ENCODE assay signal across 16 mouse cellular contexts in the genomic region with DNA sequence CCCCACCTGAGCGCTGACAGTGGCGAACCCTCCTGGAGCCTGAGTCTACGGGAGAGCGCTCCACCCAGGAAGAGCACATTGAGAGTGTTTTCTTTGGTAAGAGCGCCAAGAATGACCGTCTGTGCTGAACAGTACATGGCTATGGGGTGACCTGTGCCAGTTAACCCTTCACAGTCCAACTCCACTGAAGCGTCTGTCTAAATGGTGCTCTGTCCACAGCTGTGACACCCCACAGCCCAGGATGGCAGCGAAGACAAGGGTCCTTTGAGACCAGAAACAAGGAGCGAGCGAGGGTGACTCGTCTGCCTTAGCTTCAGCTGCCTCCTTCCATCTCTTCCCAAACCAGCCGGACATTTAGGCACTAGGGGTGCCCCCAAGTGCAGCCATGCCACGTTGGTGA. TPM values are rescaled to one million over a fixed set of nuclear protein-coding genes. Genes with fewer than 3 reads are reported as not detected.
DNase-seq lines count a peak whose midpoint lies in the region; ATAC-seq and TF ChIP-seq lines count a peak whose summit lies in the region.
"Had no signal": no experiment of that assay in that cellular context is flagged by ENCODE, and none has a peak within 500 bp of the region (broad histone marks: within the 10 kb centered on the region; RNA-seq: fewer than 3 reads in every experiment).

No protein-coding gene starts in this region.

- intact Hi-C loops in heart, adult 2 months (cut with DNase I): no loop called here

- no peaks in the 10 kb centered on the region for H3K36me3 ChIP-seq in heart, adult 2 months (ENCODE audit: control insufficient read depth, insufficient read depth, low read length)
- 0 out of 2 replicates have a peak, but pooled peaks cover 2% of the 10 kb centered on the region for H3K36me3 ChIP-seq in liver, embryonic 12.5 days
- no peaks in the 10 kb centered on the region for H3K36me3 ChIP-seq in myocyte (ENCODE audit: control insufficient read depth, insufficient read depth)
- H3K36me3 ChIP-seq: liver, embryonic 15.5 days had no signal

- H3K27ac ChIP-seq in heart, adult 2 months: no peak overlapping the region
- H3K27ac ChIP-seq in liver, embryonic 12.5 days: no peak overlapping the region
- H3K27ac ChIP-seq in cortical plate, adult 2 months (ENCODE audit: insufficient read depth, low read length): peak overlapping the region; percentile 63; the same call in 1 of the 2 replicates
- H3K27ac ChIP-seq: liver, embryonic 15.5 days had no signal

- H3K4me3 ChIP-seq in heart, adult 2 months: no peak overlapping the region
- no peak overlapping the region for H3K4me3 ChIP-seq in liver, embryonic 12.5 days
- H3K4me3 ChIP-seq in cortical plate, adult 2 months (ENCODE audit: insufficient read depth, low read length): no peak overlapping the region; the same call in 1 of the 2 replicates
- H3K4me3 ChIP-seq in myocyte: no peak overlapping the region

- H3K9ac ChIP-seq in heart, adult 2 months (ENCODE audit: low read depth, low read length): no peak overlapping the region
- no peak overlapping the region for H3K9ac ChIP-seq in liver, embryonic 12.5 days
- H3K9ac ChIP-seq: liver, embryonic 15.5 days had no signal

- no peak for TF ChIP-seq EP300 in heart, adult 2 months (IDR thresholded peaks at IDR 0.05; ENCODE audit: insufficient read depth, low read depth, low read length)

- WGBS in heart, adult 2 months: 82% methylated on average over 13 of the region's 13 CpGs
- 86% methylated on average over 13 of the region's 13 CpGs for WGBS in liver, embryonic 12.5 days (ENCODE audit: insufficient replicate concordance)

- no peak for ATAC-seq in liver, embryonic 12.5 days
- ATAC-seq: activated CD4-positive, CD25-positive, alpha-beta regulatory T cell, adult 4 months; forebrain, embryonic 14.5 days; midbrain, embryonic 16.5 days had no signal

- no peaks in the 10 kb centered on the region for H3K9me3 ChIP-seq in liver, embryonic 12.5 days (replicated peaks)
- H3K9me3 ChIP-seq: liver, embryonic 15.5 days had no signal

- peak; percentile 85 for DNase-seq in heart, adult 11 months
- DNase-seq in heart, adult 2 months: no peak
- DNase-seq in liver: no peak
- DNase-seq in adrenal gland, postnatal 36 days: no peak
- no peak for DNase-seq in lung, postnatal 25 days (ENCODE audit: low spot score)
- DNase-seq: cerebellum, adult 11 months; kidney, adult 9 months; lung, postnatal 10 days; right cerebral cortex, adult 18-20 months had no signal

- no peaks in the 10 kb centered on the region for H3K27me3 ChIP-seq in heart, adult 2 months (ENCODE audit: control insufficient read depth, insufficient read depth, low read length)
- H3K27me3 ChIP-seq in liver, embryonic 12.5 days (replicated peaks): peaks cover 18% of the 10 kb centered on the region; the same call in 1 of the 2 replicates
- peaks cover 5% of the 10 kb centered on the region for H3K27me3 ChIP-seq in myocyte (ENCODE audit: control insufficient read depth, insufficient read depth, insufficient read length)

- TF ChIP-seq POLR2A in heart, adult 2 months (IDR thresholded peaks at IDR 0.05; ENCODE audit: insufficient read depth, low read depth, low read length): no peak
- no peak for TF ChIP-seq POLR2A in cortical plate, adult 2 months (IDR thresholded peaks at IDR 0.05; ENCODE audit: extremely low read depth, insufficient read depth, low read length)
- no peak for TF ChIP-seq POLR2A in myocyte (IDR thresholded peaks at IDR 0.05; ENCODE audit: insufficient read length, low read depth)

- H3K79me2 ChIP-seq in heart, adult 2 months (replicated peaks; ENCODE audit: control insufficient read depth, insufficient read depth, low read length): no peaks in the 10 kb centered on the region
- no peaks in the 10 kb centered on the region for H3K79me2 ChIP-seq in myocyte (ENCODE audit: control insufficient read depth, insufficient read depth)

- TF ChIP-seq CTCF in heart, adult 2 months (IDR thresholded peaks at IDR 0.05): no peak
- TF ChIP-seq CTCF in cortical plate, adult 2 months (IDR thresholded peaks at IDR 0.05; ENCODE audit: extremely low read depth, insufficient read depth, low read length): no peak

- no peak overlapping the region for H3ac ChIP-seq in myocyte (ENCODE audit: control insufficient read depth, insufficient read length)

- H3K4me2 ChIP-seq in liver, embryonic 12.5 days: peak overlapping the region; percentile 99; the same call in 1 of the 2 replicates
- H3K4me2 ChIP-seq in myocyte (ENCODE audit: low read depth): peak overlapping the region; percentile 92

- H3K4me1 ChIP-seq in heart, adult 2 months (ENCODE audit: control insufficient read depth, insufficient read depth, low read length): peaks cover 6% of the 10 kb centered on the region
- peaks cover 50% of the 10 kb centered on the region for H3K4me1 ChIP-seq in liver, embryonic 12.5 days
- peaks cover 7% of the 10 kb centered on the region for H3K4me1 ChIP-seq in cortical plate, adult 2 months (ENCODE audit: control insufficient read depth, insufficient read depth, low read length)

TF ChIP-seq in myocyte, 11 proteins besides CTCF, POLR2A, EP300 and RAD21:
- TF ChIP-seq E2F4 (IDR thresholded peaks at IDR 0.05; ENCODE audit: insufficient read depth) (no peak), MYOD1 (IDR thresholded peaks at IDR 0.05; ENCODE audit: control insufficient read depth in 1 of 3, insufficient read length in 2 of 3, low read depth in 2 of 3) (peak in 1 of 3 experiments; percentile 21)

RNA-seq across cellular contexts. Expression of gene Gltp, which starts 2.1 kb away (rescaled TPM):
- total RNA-seq in heart, adult 2 months (2021): 10 to 100 TPM; 14.2 to 17.0 TPM
- 36.3 and 37.8 TPM in 2 replicates for polyA plus RNA-seq in heart, adult 2 months (2012; rRNA removed)
- polyA plus RNA-seq in liver, embryonic 12.5 days (2016; fragmentation: Nextera tagmentation; extraction: Ambion mirVana): 41.9 and 44.0 TPM in 2 replicates
- 58.0 and 69.6 TPM in 2 replicates for polyA plus RNA-seq in cortical plate, adult 2 months (2012; rRNA removed)
- polyA plus RNA-seq in myocyte (2012; fragmentation: generic; extraction: Trizol): 45.2 TPM
- total RNA-seq in adrenal gland, postnatal 36 days (2021): 10 to 100 TPM; 50.8 to 60.5 TPM

RNA-seq across cellular contexts. Expression of gene Tchp, which starts 18.9 kb away (rescaled TPM):
- 1 to 10 TPM; 3.4 to 4.0 TPM for total RNA-seq in heart, adult 2 months (2021)
- 6.1 and 8.5 TPM in 2 replicates for polyA plus RNA-seq in heart, adult 2 months (2012; rRNA removed)
- polyA plus RNA-seq in liver, embryonic 12.5 days (2016; fragmentation: Nextera tagmentation; extraction: Ambion mirVana): 6.2 and 7.5 TPM in 2 replicates
- 14.8 and 15.6 TPM in 2 replicates for polyA plus RNA-seq in cortical plate, adult 2 months (2012; rRNA removed)
- polyA plus RNA-seq in myocyte (2012; fragmentation: generic; extraction: Trizol): 9.3 TPM
- 1 to 10 TPM; 7.6 to 8.9 TPM for total RNA-seq in adrenal gland, postnatal 36 days (2021)

RNA-seq across cellular contexts. Expression of gene Trpv4, which starts 30.5 kb away (rescaled TPM):
- total RNA-seq in heart, adult 2 months (2021): 1 to 10 TPM; 3.6 to 5.1 TPM
- polyA plus RNA-seq in heart, adult 2 months (2012; rRNA removed): 4.6 and 7.5 TPM in 2 replicates
- polyA plus RNA-seq in liver, embryonic 12.5 days (2016; fragmentation: Nextera tagmentation; extraction: Ambion mirVana): 0.19 and 0.29 TPM in 2 replicates
- polyA plus RNA-seq in cortical plate, adult 2 months (2012; rRNA removed): 1.7 and 2.1 TPM in 2 replicates
- polyA plus RNA-seq in myocyte (2012; fragmentation: generic; extraction: Trizol): 0.12 TPM
- total RNA-seq in adrenal gland, postnatal 36 days (2021): 1 to 10 TPM; 1.5 to 2.7 TPM
